Mouse (Mus musculus): ENCODE measurements at regions not wholly inside any gene's neighbourhood (a gene's known extent, or its start where the extent isn't known, plus 50 kb on each side); places are given as distances from the start of the nearest gene placed in this dataset.

- DNase-seq: no peak
- intact Hi-C loops (cut with DNase I): no loop called here
Measured at GRCm38 (mm10) chr14:58426472-58426871, 356.1 kb downstream of the Fgf9 start.

- intact Hi-C loops (cut with DNase I): no loop called here
- no peak for DNase-seq
Measured at GRCm38 (mm10) chr14:58421904-58422303, 351.6 kb downstream of the Fgf9 start.

DNA sequence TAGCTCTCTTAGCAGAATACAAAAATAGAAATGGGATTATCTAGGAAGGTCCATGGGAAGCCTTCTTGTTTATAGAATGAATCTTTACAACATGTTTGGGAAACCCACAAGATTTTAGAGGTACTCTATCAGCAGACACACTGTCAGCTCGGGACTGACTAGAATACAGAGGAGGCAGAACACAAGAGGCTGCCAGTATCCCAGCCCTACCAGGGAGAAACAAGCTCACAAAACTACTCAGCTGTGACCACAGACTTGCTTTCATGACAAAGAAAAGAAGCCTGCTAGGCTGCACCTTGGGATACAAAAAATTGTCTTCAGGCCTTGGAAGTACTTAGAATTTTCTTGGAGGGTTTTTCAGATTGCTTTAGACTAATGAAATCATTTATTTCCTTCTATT lies 347.2 kb downstream of the Fgf9 start:
- no peak for DNase-seq
- intact Hi-C loops (cut with DNase I): no loop called here

- intact Hi-C loops (cut with DNase I): no loop called here
- DNase-seq: no peak
Measured at GRCm38 (mm10) chr14:58392055-58392726, 321.8 kb downstream of the Fgf9 start.

DNA sequence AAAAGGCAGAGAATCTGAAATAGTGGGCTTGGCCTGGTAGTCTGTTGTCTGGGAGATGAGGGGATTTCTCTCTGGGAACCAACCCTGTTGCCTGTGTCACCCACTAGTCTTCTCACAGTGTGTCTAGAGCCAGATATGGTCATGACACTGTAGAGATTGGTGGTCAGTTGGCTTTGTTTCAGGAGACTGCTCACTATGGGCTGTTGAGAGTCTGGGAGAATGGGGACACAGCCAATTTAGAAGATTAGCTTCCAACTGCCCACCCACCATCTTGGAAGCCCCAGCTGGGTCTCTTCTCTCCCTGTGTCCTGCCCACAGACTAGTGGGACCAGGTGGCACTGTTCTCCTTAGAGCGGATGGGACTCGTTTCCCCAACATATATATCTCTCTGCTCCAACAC lies 320.4 kb downstream of the Fgf9 start:
- intact Hi-C loops (cut with DNase I): no loop called here
- no peak for DNase-seq

GRCm38 (mm10) chr14:58387348-58388000 lies 317.1 kb downstream of the Fgf9 start:
- intact Hi-C loops (cut with DNase I): no loop called here

GRCm38 (mm10) chr14:58375056-58375455 lies 304.7 kb downstream of the Fgf9 start:
- intact Hi-C loops (cut with DNase I): no loop called here
- peak; percentile 12 to 34 for DNase-seq

More at GRCm38 (mm10) chr14:58387348-58388000, 317.1 kb downstream of the Fgf9 start:
- no peak for DNase-seq

- intact Hi-C loops (cut with DNase I): no loop called here
- DNase-seq: no peak
Measured at GRCm38 (mm10) chr14:58356824-58357223, 286.5 kb downstream of the Fgf9 start.

GRCm38 (mm10) chr14:58352986-58353385 lies 282.6 kb downstream of the Fgf9 start:
- intact Hi-C loops (cut with DNase I): no loop called here
- peak; percentile 18 to 20 for DNase-seq

- intact Hi-C loops (cut with DNase I): no loop called here
- no peak for DNase-seq
Measured at GRCm38 (mm10) chr14:58336148-58336547, 265.8 kb downstream of the Fgf9 start.

- intact Hi-C loops (cut with DNase I): no loop called here
- DNase-seq: no peak
Measured at GRCm38 (mm10) chr14:58323164-58323563, 252.8 kb downstream of the Fgf9 start.

- intact Hi-C loops (cut with DNase I): no loop called here
- no peak for DNase-seq
Measured at GRCm38 (mm10) chr14:58322461-58322860, 252.1 kb downstream of the Fgf9 start.

DNA sequence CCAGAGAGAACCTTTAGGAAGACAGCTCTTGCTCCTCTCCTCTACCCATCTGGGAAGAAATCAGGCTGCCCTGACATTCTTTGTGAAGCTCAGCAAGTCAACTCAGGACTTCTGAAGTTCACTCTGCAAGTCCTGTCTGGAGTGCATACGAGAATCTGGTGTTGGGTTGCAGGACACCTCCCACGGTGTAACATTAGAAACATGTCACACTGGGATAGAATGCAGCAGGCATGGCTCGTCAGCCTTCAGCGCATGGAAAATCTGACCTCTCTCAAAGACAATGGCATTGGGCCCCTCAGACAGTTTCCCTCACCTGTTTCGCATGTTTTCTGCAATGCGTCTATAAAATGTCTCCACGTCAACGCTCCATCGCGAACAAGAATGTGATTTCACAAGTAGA lies 251.5 kb downstream of the Fgf9 start:
- intact Hi-C loops (cut with DNase I): no loop called here

GRCm38 (mm10) chr14:58321234-58321633 lies 250.9 kb downstream of the Fgf9 start:
- no peak for DNase-seq
- intact Hi-C loops (cut with DNase I): no loop called here

More for the DNA sequence above, 251.5 kb downstream of the Fgf9 start:
- no peak for DNase-seq

DNA sequence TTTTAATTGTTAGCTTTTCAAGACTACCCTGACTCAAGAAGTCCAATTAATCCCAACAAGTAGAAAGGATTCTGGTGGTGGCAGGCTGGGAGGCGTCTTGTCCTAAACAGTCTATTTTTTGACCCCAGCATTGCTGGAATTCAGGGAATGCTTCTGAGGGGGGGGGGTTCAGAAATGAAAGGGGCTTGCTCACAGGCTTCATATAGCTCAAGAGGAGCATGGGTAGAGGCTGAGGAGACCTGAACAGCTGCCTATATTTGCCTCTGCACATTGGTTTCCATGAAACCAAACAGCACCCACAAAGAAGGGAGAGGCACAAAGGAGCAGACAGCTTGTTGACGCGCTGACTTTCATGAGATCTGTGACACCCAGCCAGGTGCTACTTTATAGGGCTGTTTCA lies 247.3 kb downstream of the Fgf9 start:
- DNase-seq: no peak
- intact Hi-C loops (cut with DNase I): no loop called here

GRCm38 (mm10) chr14:58317231-58317630 lies 246.9 kb downstream of the Fgf9 start:
- intact Hi-C loops (cut with DNase I): no loop called here
- no peak for DNase-seq

- intact Hi-C loops (cut with DNase I): loop anchor here (5.0 kb wide), 1 partner anchor 235 kb away; the partner anchor contains the start of gene Fgf9
- DNase-seq: peak; percentile 61 to 64
Measured at GRCm38 (mm10) chr14:58307695-58308094, 237.3 kb downstream of the Fgf9 start.

- intact Hi-C loops (cut with DNase I): loop anchor here (5.0 kb wide), 1 partner anchor 235 kb away; the partner anchor contains the start of gene Fgf9
- no peak for DNase-seq
Measured at GRCm38 (mm10) chr14:58306832-58307521, 236.6 kb downstream of the Fgf9 start.

DNA sequence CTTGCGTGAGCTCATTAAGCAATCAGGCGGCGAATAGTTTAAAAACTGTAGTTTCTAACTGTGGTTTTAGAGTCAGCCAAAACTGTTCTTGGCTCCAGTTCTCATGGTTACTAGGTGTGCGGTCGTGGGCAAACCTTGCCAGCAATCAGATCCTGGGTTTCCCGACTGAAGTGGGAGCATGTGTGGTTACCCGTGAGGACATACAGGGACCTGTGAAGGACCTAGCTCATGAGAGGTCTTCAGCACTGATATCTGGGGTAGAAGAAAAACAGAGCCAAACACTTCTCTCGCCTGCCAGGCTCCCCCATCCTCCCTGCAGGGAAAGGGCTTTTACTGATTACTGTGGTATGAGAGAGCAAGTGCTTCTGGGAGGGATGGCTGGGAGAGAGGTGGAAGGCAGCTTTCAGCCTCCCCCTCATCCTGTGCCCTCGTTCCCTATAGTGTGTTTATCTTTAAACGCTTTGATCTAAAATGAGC lies 230.1 kb downstream of the Fgf9 start:
- intact Hi-C loops (cut with DNase I): no loop called here
- DNase-seq: peak; percentile 72 to 77

- intact Hi-C loops (cut with DNase I): no loop called here
- DNase-seq: no peak
Measured at GRCm38 (mm10) chr14:58286007-58286525, 215.7 kb downstream of the Fgf9 start.

- peak; percentile 49 to 56 for DNase-seq
Measured at GRCm38 (mm10) chr14:58282708-58283290, 212.5 kb downstream of the Fgf9 start.

More at GRCm38 (mm10) chr14:58282708-58283290, 212.5 kb downstream of the Fgf9 start:
- intact Hi-C loops (cut with DNase I): no loop called here
